Mouse (Mus musculus) myocyte (in vitro differentiated cells): ENCODE results near the gene Gpsm1.

Source experiments
- CEBPB ChIP-seq: IDR thresholded peaks from 2 replicates; pipeline ENCODE4 v1.6.1; 2011; ENCODE audit warnings: mild to moderate bottlenecking, moderate library complexity; ENCODE audit not compliant: poor library complexity, insufficient read depth, severe bottlenecking
- POLR2A ChIP-seq: IDR thresholded peaks from one replicate; pipeline ENCODE4 v1.6.1; 2011; ENCODE audit warnings: low read depth, mild to moderate bottlenecking, control low read depth, moderate library complexity; ENCODE audit not compliant: insufficient read length
- USF1 ChIP-seq: IDR thresholded peaks from one replicate; pipeline ENCODE4 v1.6.1; 2011; ENCODE audit warnings: low read depth, mild to moderate bottlenecking, control low read depth, moderate library complexity

DNA sequence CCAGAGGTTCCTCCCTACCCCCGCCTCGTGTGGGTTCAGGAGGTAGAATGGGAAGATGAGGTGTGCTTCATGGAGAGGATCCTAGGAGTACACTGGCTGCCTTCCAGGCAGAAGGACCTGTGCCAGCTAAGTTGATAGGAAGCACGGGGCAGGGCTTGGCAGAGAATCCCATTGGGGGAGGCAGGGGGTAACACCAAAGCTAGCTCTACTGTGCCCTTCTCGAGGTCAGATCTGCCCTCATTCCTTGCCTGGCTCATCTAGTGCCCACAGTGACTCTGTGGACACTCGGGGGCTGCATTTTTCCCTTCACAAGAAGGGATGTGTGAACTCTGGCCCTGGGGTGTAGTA lies 23.9 kb downstream of the Gpsm1 start:
- TF ChIP-seq CEBPB: no peak
- no peak for TF ChIP-seq USF1
- TF ChIP-seq POLR2A: no peak
